ENCODE assay signal across 8 mouse cellular contexts in genomic region chrX:51017851-51018785, GRCm38 (mm10). TPM values are rescaled to one million over a fixed set of nuclear protein-coding genes. Genes with fewer than 3 reads are reported as not detected.
DNase-seq lines count a peak whose midpoint lies in the region; ATAC-seq lines count a peak whose summit lies in the region.

Rap2c (minus strand) TSS chrX:51018018.

- peak; percentile 80 for ATAC-seq in limb, embryonic 11.5 days (ENCODE audit: insufficient number of reproducible peaks, low FRiP score, low TSS enrichment, low read depth)
- peak; percentile 86 for ATAC-seq in midbrain, embryonic 12.5 days (ENCODE audit: low FRiP score, low read depth)

- WGBS in limb, embryonic 11.5 days: 22% methylated on average over 15 of the region's 92 CpGs
- WGBS in midbrain, embryonic 12.5 days: 27% methylated on average over 14 of the region's 92 CpGs

- H3K27me3 ChIP-seq in limb, embryonic 11.5 days (ENCODE audit: control insufficient read depth, insufficient read depth, low read length): no peaks in the 10 kb centered on the region
- H3K27me3 ChIP-seq in midbrain, embryonic 12.5 days: no peaks in the 10 kb centered on the region

- peak within 1 kb of the TSS; percentile 95 for H3K27ac ChIP-seq in limb, embryonic 11.5 days (replicated peaks; ENCODE audit: low read depth, low read length)
- peak within 1 kb of the TSS; percentile 90 for H3K27ac ChIP-seq in midbrain, embryonic 12.5 days (replicated peaks)

- peak within 1 kb of the TSS; percentile 49 for H3K4me2 ChIP-seq in limb, embryonic 11.5 days (ENCODE audit: low read depth, severe bottlenecking)
- peak within 1 kb of the TSS; percentile 58 for H3K4me2 ChIP-seq in midbrain, embryonic 12.5 days (replicated peaks)

- H3K9ac ChIP-seq in limb, embryonic 11.5 days (ENCODE audit: low read length): peak within 1 kb of the TSS; percentile 87
- peak within 1 kb of the TSS; percentile 81 for H3K9ac ChIP-seq in midbrain, embryonic 12.5 days (replicated peaks)

- H3K9me3 ChIP-seq in limb, embryonic 11.5 days (ENCODE audit: control insufficient read depth, low read length): no peaks in the 10 kb centered on the region
- H3K9me3 ChIP-seq in midbrain, embryonic 12.5 days: no peaks in the 10 kb centered on the region

- no peaks in the 10 kb centered on the region for H3K4me1 ChIP-seq in limb, embryonic 11.5 days (ENCODE audit: control insufficient read depth, insufficient read depth, low read length)
- H3K4me1 ChIP-seq in midbrain, embryonic 12.5 days: no peaks in the 10 kb centered on the region

- no peaks in the 10 kb centered on the region for H3K36me3 ChIP-seq in limb, embryonic 11.5 days (ENCODE audit: control insufficient read depth, insufficient read depth, low read length)
- no peaks in the 10 kb centered on the region for H3K36me3 ChIP-seq in midbrain, embryonic 12.5 days

- peak within 1 kb of the TSS; percentile 49 for H3K4me3 ChIP-seq in limb, embryonic 11.5 days (ENCODE audit: low read depth, low read length)
- peak within 1 kb of the TSS; percentile 60 for H3K4me3 ChIP-seq in midbrain, embryonic 12.5 days

- DNase-seq in 3T3-L1 (ENCODE audit: low read depth, low spot score): peak; percentile 84
- peak; percentile 31 for DNase-seq in adrenal gland, adult 8-10 months
- peak; percentile 78 for DNase-seq in embryo, embryonic 9.5 days (ENCODE audit: extremely low spot score)
- DNase-seq in heart, adult 11 months: peak; percentile 98
- DNase-seq in kidney, adult 11 months: peak; percentile 22
- peak; percentile 76 for DNase-seq in limb, embryonic 11.5 days (ENCODE audit: low spot score)
- peak; percentile 56 to 66 for DNase-seq in spleen, adult 18-20 months

RNA-seq across cellular contexts. Expression of gene Rap2c, which starts in this region (rescaled TPM):
- total RNA-seq in adrenal gland, adult 8-10 months (2022): 10 to 100 TPM; 24.7 to 32.3 (median 26.7) TPM
- polyA plus RNA-seq in limb, embryonic 11.5 days (2014; fragmentation: Nextera tagmentation; extraction: Ambion mirVana): 45.8 and 47.7 TPM in 2 replicates
- 22.3 and 24.4 TPM in 2 replicates for polyA plus RNA-seq in midbrain, embryonic 12.5 days (2016; fragmentation: Nextera tagmentation; extraction: Ambion mirVana)

Comparison
In these comparisons a context has a peak if more than half of its experiments do, and no peak if none do; other contexts are left out.
1. Peak in every context shown above with its lines: DNase-seq, ATAC-seq, H3K4me3 ChIP-seq and H3K27ac ChIP-seq.
2. DNase-seq: peak in every context shown above with its lines; median percentile 98 in heart, adult 11 months; 84 in 3T3-L1; 78 in embryo, embryonic 9.5 days; 76 in limb, embryonic 11.5 days; 61 in spleen, adult 18-20 months; 31 in adrenal gland, adult 8-10 months; 22 in kidney, adult 11 months.